Mouse (Mus musculus) G1E-ER4 (cell line): ENCODE data around the gene Gm11938. TPM values are rescaled to one million over a fixed set of nuclear protein-coding genes. Genes with fewer than 3 reads are reported as not detected.

Experiments
- GATA1 ChIP-seq: IDR thresholded peaks from one replicate; pipeline ENCODE4 v1.8.0; 2012; ENCODE audit warnings: low read length, inconsistent platforms
- polyA plus RNA-seq: library from polyadenylated mRNA; stranded (reverse); fragments of >175 nt; gene quantifications from 2 replicates; pipeline ENCODE4 v1.2.3, GENCODE M21; 2012

Gm11938 gene
- polyA plus RNA-seq, 1 experiment: not detected

DNA sequence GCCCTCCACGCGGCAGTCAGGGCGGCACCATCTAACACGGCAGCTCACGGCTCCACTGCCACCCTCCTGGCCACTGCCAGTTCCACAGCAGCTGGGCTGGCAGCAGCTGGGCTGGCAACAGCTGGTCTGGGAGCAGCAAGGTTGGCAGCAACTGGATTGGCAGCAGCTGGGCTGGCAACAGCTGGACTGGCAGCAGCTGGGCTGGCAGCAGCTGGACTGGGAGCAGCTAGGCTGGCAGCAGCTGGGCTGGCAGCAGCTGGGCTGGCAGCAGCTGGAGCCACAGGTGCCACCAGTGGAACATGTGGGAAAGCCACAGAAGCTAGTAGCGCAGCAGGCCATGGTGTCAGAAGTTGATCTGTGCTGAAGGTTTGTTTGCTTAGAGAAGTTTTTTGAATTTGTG is 12.1 kb downstream of the Gm11938 start, which contains the start of gene Krtap1-3:
Gene Krtap1-3, minus strand, starts transcription at position 359 of the 400 bp plus-strand sequence.
- no peak for TF ChIP-seq GATA1

DNA sequence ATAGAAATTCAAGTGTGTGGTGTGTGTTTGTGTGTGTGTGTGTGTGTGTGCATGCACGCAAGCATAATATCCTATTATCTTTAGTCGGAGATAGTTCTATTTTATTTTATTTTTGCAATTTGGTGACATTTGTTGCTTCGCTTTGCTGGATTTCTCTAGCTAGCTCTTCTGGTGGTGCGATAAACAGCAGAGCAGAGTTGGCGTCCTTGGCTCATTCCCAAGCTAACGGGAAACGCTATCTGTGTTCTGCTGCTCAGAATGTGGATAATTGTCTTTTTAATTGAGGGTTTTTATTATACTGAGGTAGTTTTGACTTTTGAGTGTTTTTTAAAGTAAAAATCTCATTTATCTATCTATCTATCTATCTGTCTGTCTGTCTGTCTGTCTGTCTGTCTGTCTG is 18.0 kb downstream of the Gm11938 start:
- no peak for TF ChIP-seq GATA1

DNA sequence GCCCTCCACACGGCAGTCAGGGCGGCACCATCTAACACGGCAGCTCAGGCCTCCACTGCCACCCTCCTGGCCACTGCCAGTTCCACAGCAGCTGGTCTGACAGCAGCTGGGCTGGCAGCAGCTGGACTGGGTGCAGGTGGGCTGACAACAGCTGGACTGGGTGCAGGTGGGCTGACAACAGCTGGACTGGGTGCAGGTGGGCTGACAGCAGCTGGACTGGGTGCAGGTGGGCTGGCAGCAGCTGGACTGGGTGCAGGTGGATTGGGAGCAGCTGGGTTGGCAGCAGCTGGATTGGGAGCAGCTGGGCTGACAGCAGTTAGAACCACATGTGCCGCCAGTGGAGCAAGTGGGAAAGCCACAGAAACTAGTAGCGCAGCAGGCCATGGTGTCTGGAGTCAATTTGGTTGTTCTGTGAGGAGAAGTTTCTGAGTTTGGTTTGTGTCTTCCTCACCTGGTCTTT is 19.8 kb downstream of the Gm11938 start, which contains the start of gene Krtap1-4:
Gene Krtap1-4, minus strand, starts transcription at position 410 of the 460 bp plus-strand sequence.
- no peak for TF ChIP-seq GATA1

DNA sequence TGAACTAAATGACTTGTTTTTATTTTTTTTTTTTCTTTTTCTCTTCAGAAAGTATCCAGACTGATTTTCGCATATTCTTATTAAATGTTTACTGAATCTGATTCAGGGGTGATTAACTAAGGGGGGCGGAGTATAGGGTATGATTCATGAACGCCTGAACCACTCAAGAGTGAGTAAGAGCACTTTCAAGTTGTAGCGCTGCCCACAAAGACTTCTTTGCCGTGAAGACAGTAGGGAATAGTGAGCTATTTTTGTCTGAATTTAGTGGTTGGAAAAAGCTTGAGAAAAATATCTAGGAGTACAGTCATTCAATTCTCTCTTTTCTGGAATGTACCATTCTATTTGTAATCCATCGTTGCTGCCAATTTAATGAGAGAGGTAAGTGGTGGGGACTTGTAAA is 21.5 kb downstream of the Gm11938 start:
- TF ChIP-seq GATA1: no peak

DNA sequence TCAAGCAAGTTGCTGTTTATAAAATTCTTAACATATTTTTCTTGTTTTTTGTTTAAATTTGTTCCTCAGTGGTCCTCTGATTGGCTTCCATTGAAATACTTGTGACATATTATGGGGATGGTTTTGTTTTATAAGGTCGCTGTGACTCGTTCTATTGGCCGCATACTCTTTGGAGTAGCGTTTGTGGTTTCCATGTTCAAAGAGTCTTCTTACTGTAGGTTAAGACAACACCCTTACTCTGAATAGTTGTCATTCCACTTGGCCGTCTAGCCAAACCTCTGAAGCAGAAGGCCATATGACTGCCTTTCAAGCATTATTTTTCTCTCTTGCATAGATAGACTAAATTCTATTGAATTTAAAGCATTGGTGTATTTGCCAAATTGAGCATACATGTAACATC is 22.1 kb downstream of the Gm11938 start:
- no peak for TF ChIP-seq GATA1

DNA sequence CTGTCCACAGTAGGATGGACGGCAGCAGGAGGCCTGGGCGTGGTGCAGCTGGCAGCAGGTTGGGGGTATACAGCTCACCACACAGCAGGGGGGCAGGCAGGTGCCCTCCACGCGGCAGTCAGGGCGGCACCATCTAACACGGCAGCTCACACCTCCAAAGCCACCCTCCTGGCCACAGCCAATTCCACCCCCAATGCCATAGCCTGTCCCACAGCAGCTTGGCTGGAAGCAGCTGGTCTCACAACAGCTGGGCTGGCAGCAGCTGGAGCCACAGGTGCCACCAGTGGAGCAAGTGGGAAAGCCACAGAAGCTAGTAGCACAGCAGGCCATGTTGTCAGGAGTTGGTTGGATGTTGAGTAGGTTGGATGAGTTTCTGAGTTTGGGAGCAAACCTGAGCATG is 22.5 kb downstream of the Gm11938 start, which contains the start of gene Krtap1-5:
Gene Krtap1-5, minus strand, starts transcription at position 381 of the 400 bp plus-strand sequence.
- no peak for TF ChIP-seq GATA1

DNA sequence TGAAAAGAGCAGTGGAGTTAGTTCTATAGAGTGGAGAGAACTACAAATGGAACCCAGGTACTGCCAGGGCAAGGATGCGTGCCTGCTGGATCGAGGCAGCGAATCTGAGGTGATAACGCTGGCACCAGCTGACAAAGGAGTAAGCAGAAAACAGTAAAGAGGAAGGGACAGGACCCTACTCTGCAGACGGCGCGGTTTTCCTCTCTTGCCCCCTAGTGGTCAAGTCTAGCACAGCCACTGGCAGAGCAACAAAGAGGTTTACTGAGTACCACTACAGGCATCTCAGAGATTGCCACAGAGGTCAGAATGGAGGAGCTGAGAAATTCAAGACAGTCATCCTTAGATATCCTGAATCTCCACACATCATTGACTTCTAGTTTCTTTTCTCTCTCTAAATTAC is 29.0 kb downstream of the Gm11938 start:
- no peak for TF ChIP-seq GATA1

DNA sequence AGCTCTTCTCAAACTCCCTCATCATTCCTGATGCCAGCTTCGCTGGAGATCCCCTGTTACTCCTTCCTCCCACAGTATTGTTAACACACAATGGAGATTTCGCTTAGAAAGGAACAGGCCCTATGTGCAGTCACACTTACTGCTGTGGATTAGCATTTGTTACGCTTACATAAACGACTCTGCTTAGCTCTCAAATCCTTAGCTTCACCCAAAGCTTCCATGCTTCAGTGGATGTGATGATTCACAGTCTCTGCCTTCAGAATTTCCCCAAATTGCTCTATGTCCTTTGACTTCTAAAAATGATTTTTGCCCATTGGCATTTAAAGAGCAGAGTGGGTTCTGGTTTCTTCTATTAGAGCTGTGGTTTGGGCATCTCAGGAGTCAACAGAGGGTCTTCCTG is 29.9 kb downstream of the Gm11938 start:
- no peak for TF ChIP-seq GATA1

DNA sequence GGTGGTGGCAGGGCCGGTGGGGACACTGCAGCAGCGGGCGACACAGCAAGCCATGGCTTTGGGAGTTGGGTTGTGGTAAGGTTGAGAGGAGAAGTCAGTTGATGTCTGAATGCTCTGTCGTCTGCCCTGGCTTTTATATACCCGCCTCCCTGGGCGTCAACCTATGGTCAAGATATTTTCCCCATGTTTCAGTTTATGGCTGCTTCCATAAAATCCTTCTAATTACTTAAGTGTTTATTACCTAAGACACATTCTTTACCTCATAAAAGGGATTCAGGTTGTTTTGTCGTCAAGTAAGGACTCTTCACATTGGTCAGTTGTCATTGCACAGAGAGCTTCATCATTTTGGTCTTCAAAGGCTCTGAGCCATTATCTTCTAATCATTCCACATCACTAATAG is 36.6 kb downstream of the Gm11938 start, which contains the start of gene Krtap3-1:
Gene Krtap3-1, minus strand, starts transcription at position 101 of the 400 bp plus-strand sequence.
- no peak for TF ChIP-seq GATA1

DNA sequence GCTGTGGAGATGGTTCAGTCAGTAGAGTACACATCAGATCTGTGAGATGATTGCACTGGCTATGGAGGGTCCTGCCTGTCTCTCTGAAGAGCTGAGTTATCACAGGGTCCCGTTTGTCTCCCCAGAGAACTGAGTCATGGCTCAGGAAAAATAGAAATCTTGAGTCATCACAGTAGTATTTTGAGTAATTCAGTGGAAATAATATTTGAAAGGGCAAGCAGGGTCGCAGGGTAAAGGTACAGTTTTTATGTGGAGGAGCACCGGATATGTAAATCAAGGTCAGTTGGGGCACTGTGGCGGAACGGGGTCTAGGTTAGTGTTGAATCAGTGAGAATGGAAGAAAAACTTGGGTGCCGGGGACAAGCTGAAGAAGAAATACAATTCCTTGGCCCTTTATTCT is 40.5 kb downstream of the Gm11938 start:
- no peak for TF ChIP-seq GATA1

DNA sequence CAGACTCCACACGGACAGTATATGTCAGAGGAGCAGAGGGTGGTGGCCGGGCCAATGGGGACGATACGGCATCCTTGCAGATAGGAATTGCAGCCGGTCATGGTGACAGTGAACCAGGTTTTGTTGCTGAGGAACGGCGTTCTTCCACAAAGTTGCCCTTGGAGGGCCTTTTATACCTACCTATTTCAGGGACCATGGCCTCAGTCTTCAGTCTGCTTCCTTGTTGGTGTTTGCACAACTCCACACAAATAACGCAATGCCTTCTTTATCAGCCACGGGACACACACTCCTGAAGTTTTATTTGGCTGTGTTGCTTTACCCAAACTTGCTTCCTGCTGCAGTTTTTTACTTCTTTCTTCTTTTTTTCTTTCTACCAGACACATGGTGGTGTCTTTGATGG is 43.7 kb downstream of the Gm11938 start, which contains the start of gene Gm11939:
Gene Gm11939, minus strand, starts transcription at position 101 of the 400 bp plus-strand sequence.
- no peak for TF ChIP-seq GATA1

DNA sequence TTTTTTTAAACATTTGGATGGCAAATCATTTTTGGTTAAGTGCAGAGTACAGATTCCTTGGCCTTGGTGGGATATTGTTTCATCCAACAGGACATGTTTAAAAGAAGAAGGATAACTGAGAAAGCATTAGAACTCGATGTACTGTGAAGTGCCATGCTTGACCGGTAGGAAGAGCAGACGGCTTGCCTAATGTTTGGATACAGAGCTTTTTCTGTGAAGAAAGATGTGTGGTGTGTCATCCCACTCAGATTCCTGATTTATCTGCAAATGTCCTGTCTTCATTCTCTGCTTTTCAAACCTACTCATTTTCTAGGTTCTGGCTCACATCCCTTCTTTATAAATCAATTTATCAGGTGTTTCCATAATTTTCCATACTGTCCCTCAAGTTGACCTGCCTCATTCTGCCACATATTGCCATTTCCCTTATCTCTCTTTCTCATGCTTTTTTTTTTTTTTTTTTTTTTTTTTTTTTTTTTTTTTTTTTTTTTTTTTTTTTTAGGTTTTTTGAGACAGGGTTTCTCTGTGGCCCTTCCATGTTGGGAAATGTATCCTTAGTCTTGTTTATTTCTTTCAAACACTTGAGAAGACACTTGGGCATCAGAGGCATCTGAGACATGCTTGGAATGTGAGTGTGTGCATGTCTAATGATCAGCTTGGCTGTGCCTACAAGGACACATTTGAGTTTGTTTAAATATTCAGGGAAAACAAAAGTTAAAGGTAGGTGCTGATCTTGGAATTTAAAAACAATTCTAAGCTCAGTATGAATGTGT is 44.9 kb downstream of the Gm11938 start:
- no peak for TF ChIP-seq GATA1

DNA sequence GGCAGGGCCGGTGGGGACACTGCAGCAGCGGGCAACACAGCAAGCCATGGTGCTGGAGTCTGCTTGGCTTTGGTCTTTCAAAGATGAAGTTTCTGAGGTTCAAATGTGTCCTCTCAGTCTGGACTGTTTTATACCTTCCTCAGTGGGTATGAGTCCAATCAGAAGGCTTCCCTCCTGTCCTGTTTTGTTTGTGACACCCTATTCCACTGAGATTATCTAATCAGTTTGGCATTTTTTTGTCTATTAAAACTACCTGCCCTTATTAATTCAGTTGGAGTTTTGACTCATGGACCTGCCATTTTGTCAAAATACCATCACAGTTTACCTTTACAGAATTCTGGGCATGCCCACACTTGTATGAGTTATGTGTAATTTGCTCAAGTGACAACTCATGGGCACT is 46.4 kb downstream of the Gm11938 start, which contains the start of gene Krtap3-2:
Gene Krtap3-2, minus strand, starts transcription at position 101 of the 400 bp plus-strand sequence.
- no peak for TF ChIP-seq GATA1

DNA sequence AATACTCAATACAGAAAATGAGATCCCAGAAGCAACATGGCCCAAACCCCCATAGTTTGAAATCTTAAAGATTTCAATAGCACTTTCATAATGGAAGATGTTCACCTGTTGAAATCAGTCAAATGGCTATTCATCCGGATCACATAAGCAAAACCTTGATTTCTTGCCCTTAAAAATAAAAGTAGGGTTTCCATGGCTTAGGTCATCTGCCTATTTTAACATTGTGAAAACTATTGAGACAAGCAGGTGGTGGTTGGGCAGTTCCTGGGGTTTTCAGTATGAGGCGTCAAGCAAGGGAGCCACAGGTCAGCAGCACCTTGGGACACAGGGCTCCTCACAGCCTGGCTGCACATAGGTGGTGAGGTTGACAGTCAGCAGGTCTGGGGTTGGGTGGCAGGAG is 46.9 kb downstream of the Gm11938 start:
- no peak for TF ChIP-seq GATA1

Other genes starting within 250 kb of the Gm11938 start
- gene Krt28, start 228.4 kb downstream of the Gm11938 start, polyA plus RNA-seq: not detected in 2 replicates
- 7.4 and 9.6 TPM in 2 replicates for gene Krt10, start 213.9 kb downstream of the Gm11938 start, polyA plus RNA-seq
- gene Krt12, start 181.0 kb downstream of the Gm11938 start, polyA plus RNA-seq: 0.03 TPM in 1 of 2 replicates, not detected in the other
- gene Krt20, start 165.2 kb downstream of the Gm11938 start, polyA plus RNA-seq: not detected in 2 replicates
- gene Krt23, start 110.2 kb downstream of the Gm11938 start, polyA plus RNA-seq: not detected in 2 replicates
- gene Krt39, start 82.0 kb downstream of the Gm11938 start, polyA plus RNA-seq: not detected in 2 replicates
- gene Krt40, start 60.1 kb downstream of the Gm11938 start, polyA plus RNA-seq: not detected in 2 replicates
- gene Krtap3-3, start 52.4 kb downstream of the Gm11938 start, polyA plus RNA-seq: not detected in 2 replicates
- gene Krtap3-2, start 46.5 kb downstream of the Gm11938 start, polyA plus RNA-seq: not detected in 2 replicates
- not detected in 2 replicates for gene Gm11939, start 43.8 kb downstream of the Gm11938 start, polyA plus RNA-seq
- gene Krtap3-1, start 36.7 kb downstream of the Gm11938 start, polyA plus RNA-seq: not detected in 2 replicates
- gene Krtap1-5, start 22.3 kb downstream of the Gm11938 start, polyA plus RNA-seq: not detected in 2 replicates
- gene Krtap1-4, start 19.7 kb downstream of the Gm11938 start, polyA plus RNA-seq: not detected in 2 replicates
- not detected in 2 replicates for gene Krtap1-3, start 12.0 kb downstream of the Gm11938 start, polyA plus RNA-seq
- gene Krtap9-3, start 5.2 kb downstream of the Gm11938 start, polyA plus RNA-seq: not detected in 2 replicates
- not detected in 2 replicates for gene Gm11937, start 6.9 kb upstream of the Gm11938 start, polyA plus RNA-seq
- gene Krtap2-4, start 11.5 kb upstream of the Gm11938 start, polyA plus RNA-seq: not detected in 2 replicates
- gene Gm11562, start 17.1 kb upstream of the Gm11938 start, polyA plus RNA-seq: not detected in 2 replicates
- not detected in 2 replicates for gene Krtap4-1, start 24.9 kb upstream of the Gm11938 start, polyA plus RNA-seq
- not detected in 2 replicates for gene Krtap4-2, start 31.8 kb upstream of the Gm11938 start, polyA plus RNA-seq
- gene Krtap4-7, start 40.8 kb upstream of the Gm11938 start, polyA plus RNA-seq: not detected in 2 replicates
- gene Gm11555, start 46.9 kb upstream of the Gm11938 start, polyA plus RNA-seq: not detected in 2 replicates
- not detected in 2 replicates for gene Gm11563, start 55.7 kb upstream of the Gm11938 start, polyA plus RNA-seq
- gene Krtap4-6, start 62.7 kb upstream of the Gm11938 start, polyA plus RNA-seq: not detected in 2 replicates
- not detected in 2 replicates for gene Gm14190, start 87.4 kb upstream of the Gm11938 start, polyA plus RNA-seq
- not detected in 2 replicates for gene Gm14180, start 131.0 kb upstream of the Gm11938 start, polyA plus RNA-seq
- gene Gm11595, start 169.6 kb upstream of the Gm11938 start, polyA plus RNA-seq: not detected in 2 replicates
- gene Krtap4-8, start 177.4 kb upstream of the Gm11938 start, polyA plus RNA-seq: not detected in 2 replicates
- gene Krtap4-9, start 181.9 kb upstream of the Gm11938 start, polyA plus RNA-seq: not detected in 2 replicates
- gene Gm11596, start 190.2 kb upstream of the Gm11938 start, polyA plus RNA-seq: not detected in 2 replicates
- not detected in 2 replicates for gene Gm11569, start 195.6 kb upstream of the Gm11938 start, polyA plus RNA-seq
- gene Gm11554, start 201.1 kb upstream of the Gm11938 start, polyA plus RNA-seq: not detected in 2 replicates
- not detected in 2 replicates for gene Krtap4-13, start 206.6 kb upstream of the Gm11938 start, polyA plus RNA-seq
- not detected in 2 replicates for gene Gm11564, start 212.4 kb upstream of the Gm11938 start, polyA plus RNA-seq
- not detected in 2 replicates for gene 2300003K06Rik, start 234.8 kb upstream of the Gm11938 start, polyA plus RNA-seq
- gene Krtap4-16, start 248.3 kb upstream of the Gm11938 start, polyA plus RNA-seq: not detected in 2 replicates